Mouse (Mus musculus) cortical plate, adult 2 months (tissue): ENCODE results near the gene Il18rap. TPM values are rescaled to one million over a fixed set of nuclear protein-coding genes. Genes with fewer than 3 reads are reported as not detected.

Source experiments
- H3K27ac ChIP-seq: fragments of 200-500 bp; 2 replicates; pipeline ENCODE4 v1.5.1; 2012; ENCODE audit warnings: low read length, control low read depth, inconsistent platforms; ENCODE audit not compliant: insufficient read depth
- H3K4me1 ChIP-seq: fragments of 200-500 bp; 2 replicates; pipeline ENCODE4 v1.6.1; 2011; ENCODE audit warnings: low read length; ENCODE audit not compliant: control insufficient read depth, insufficient read depth
- H3K4me3 ChIP-seq: fragments of 200-500 bp; 2 replicates; pipeline ENCODE4 v1.5.1; 2011; ENCODE audit warnings: mild to moderate bottlenecking, low read length, control low read depth; ENCODE audit not compliant: insufficient read depth
- CTCF ChIP-seq: fragments of 200-500 bp; IDR thresholded peaks from 2 replicates; pipeline ENCODE4 v1.5.1; 2011; ENCODE audit warnings: mild to moderate bottlenecking, control low read depth, low read length; ENCODE audit not compliant: insufficient read depth; ENCODE audit errors: extremely low read depth
- POLR2A ChIP-seq: fragments of 200-500 bp; IDR thresholded peaks from 2 replicates; pipeline ENCODE4 v1.6.1; 2011; ENCODE audit warnings: mild to moderate bottlenecking, low read length, control low read depth; ENCODE audit not compliant: insufficient read depth; ENCODE audit errors: extremely low read depth
- polyA plus RNA-seq: library from polyadenylated mRNA; depleted of rRNA; stranded (reverse); fragments of >200 nt; gene quantifications from 2 replicates; pipeline ENCODE4 v1.2.3, GENCODE M21; 2012

Il18rap gene
- polyA plus RNA-seq, 1 experiment: 0.02 TPM

DNA sequence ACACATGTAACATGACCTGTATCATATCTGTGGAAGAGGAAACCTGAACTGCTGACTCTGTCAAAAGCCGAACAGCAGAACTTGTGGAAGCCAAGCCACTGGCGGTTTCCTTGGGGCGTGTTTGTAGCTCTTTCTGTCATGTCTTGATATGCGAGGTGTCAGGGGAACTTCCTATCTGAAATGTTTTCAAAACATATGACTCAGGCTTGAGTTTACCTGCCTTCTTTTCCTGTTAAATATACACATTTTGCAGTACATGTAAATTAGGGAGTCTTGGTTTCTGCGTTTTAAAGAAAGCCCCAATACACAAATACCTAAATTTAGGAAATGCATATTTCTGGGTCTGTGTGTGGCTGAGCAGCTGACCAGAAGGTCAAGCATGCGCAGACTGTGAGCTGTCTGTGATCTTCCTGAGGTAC lies 35.6 kb upstream of the Il18rap start:
- H3K27ac ChIP-seq: no peak overlapping the region
- no peaks in the 10 kb centered on the region for H3K4me1 ChIP-seq
- TF ChIP-seq CTCF: no peak
- no peak for TF ChIP-seq POLR2A
- H3K4me3 ChIP-seq: no peak overlapping the region

DNA sequence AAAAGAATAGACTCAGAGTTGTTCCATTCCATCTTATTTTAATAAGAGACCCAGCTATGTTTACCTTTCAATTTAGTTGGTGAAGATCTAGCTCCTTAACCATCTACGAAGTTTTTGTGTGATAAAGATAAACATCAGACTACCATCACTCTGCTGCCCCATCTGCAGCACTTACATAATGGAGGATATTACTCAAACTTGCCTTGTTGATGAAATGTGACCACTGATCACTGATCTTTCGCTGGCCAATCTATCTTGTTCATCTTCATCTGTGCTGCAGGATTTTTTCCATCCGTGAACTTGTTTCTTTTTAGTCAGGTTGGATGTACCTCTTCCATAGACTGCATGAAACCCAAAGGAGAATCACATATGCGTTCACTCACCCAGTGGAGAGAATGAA lies 20.6 kb upstream of the Il18rap start:
- no peak for TF ChIP-seq CTCF
- TF ChIP-seq POLR2A: no peak
- Histone ChIP-seq H3K4me3 (no peak overlapping the region), H3K4me1 (no peaks in the 10 kb centered on the region), H3K27ac (no peak overlapping the region)

DNA sequence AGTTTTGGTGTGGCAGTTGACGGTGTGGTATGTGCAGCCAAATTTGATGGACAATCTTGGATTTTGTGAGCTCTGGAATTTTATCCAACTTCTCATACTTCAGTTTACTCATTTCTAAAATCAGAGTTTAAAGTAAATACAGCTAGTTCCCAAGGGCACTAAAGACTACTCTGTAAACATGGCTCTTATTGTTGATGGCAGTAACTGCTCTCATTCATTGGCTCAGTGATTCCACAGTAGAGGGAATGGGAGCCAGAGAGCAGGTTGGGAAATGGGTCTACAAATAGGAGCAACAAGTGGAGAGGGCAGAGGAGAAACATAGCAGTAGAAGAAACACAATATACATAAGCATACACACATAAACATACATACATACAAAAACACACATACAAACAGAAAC lies 15.5 kb upstream of the Il18rap start:
- no peak for TF ChIP-seq CTCF
- TF ChIP-seq POLR2A: no peak
- H3K4me1 ChIP-seq: no peaks in the 10 kb centered on the region
- no peak overlapping the region for H3K4me3 ChIP-seq
- no peak overlapping the region for H3K27ac ChIP-seq

DNA sequence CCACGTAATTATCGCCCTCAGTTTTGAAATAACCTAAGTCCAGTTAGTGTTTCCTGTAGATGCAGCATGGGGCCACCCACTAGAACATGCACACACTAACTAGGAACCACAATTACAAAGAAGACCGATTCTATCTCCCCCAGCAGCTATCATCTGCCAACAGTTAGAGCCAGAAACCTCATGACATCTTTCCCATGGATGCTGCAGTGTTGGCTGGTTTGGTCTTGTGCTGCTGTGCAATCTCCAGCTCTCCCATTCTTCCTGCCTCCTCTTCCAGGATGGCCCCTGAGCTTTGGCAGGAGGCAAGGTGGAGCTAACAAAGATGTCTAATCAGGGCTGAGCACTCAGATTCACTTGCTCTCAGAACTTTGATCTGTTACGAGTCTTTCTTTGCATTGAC lies 14.0 kb upstream of the Il18rap start:
- Histone ChIP-seq H3K27ac (no peak overlapping the region), H3K4me1 (no peaks in the 10 kb centered on the region), H3K4me3 (no peak overlapping the region)
- no peak for TF ChIP-seq CTCF

DNA sequence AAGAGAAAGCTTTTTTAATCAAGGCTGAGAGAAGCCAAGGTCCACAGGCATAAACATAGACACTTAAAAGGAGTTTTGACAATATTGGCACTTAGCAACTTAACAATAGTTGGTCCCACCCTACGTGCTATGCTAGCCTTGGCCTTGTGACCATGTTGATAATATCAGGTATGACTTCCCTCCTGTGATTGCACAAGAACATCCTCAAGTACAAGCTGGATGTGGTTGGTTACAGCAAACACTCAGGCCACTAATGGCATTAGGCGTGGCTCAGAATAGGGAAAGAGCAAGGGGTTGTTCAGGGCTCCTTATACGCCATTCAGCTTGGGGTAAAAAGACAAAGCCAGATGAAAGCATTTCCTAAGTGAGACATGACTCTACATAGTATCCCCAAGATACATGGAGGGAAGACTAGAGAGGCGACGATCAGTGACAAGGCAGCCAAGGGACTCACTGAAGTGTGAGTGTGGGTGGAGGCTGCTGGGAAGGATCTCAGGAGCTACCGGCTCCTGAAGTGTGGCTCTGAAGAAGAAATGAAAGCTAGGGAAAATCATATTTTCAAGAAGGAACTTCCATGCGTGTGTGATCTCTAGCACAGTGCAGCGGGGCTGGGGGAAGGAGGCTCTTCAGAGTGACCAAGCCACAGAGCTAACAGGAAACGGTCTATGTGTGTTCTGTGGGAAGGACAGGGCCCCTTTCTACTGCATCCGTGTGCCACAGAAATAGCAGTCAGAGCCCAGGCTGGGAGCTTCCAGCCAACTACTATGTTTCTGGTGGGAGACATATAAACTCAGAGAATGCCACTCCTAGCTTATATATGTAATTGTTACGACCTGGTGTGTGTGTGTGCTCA lies 13.4 kb upstream of the Il18rap start:
- H3K4me3 ChIP-seq: no peak overlapping the region
- no peaks in the 10 kb centered on the region for H3K4me1 ChIP-seq
- TF ChIP-seq CTCF: no peak
- no peak for TF ChIP-seq POLR2A

DNA sequence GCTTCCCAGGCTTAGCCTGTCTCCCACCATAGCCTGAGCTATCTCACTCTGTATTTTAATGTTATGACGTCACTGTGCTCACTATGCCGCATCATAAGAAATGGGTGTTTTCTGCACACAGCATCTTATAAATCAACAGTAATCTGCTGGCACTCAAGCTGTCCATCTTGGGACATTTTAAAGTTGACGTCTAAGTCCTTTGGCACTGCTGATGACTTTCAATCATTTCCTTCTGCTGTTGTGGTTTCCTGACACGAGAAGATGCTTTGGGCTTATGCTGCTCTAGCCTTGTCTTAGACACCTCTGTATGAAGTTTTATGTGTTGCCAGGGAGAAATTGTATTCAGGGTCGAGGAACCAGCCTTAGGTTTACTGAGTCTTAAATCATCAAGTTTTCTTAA lies 10.6 kb upstream of the Il18rap start:
- no peak for TF ChIP-seq CTCF
- no peak for TF ChIP-seq POLR2A
- no peak overlapping the region for H3K4me3 ChIP-seq
- H3K4me1 ChIP-seq: no peaks in the 10 kb centered on the region
- no peak overlapping the region for H3K27ac ChIP-seq

More for the DNA sequence above, 13.4 kb upstream of the Il18rap start:
- H3K27ac ChIP-seq: no peak overlapping the region

DNA sequence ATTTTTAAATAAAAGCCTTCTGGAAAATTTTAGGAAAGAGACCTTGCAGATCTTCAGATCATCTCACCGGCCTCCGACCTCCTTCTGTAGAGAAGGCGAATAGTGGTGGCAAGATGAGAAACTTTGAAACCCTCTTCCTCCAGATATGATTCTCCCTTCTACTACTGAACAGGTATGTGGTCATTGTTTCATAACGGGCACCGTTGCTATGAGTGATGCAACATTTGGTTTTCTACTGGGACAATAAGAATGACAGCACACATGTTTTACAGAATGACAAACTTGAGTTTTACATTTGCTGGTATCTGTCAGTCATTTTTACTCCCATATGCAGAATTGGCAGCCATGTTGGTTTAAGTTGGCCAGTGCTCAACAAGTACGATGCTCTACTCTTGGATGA lies 1.2 kb downstream of the Il18rap start:
- TF ChIP-seq CTCF: no peak
- no peak overlapping the region for H3K27ac ChIP-seq
- no peak overlapping the region for H3K4me3 ChIP-seq
- no peaks in the 10 kb centered on the region for H3K4me1 ChIP-seq

DNA sequence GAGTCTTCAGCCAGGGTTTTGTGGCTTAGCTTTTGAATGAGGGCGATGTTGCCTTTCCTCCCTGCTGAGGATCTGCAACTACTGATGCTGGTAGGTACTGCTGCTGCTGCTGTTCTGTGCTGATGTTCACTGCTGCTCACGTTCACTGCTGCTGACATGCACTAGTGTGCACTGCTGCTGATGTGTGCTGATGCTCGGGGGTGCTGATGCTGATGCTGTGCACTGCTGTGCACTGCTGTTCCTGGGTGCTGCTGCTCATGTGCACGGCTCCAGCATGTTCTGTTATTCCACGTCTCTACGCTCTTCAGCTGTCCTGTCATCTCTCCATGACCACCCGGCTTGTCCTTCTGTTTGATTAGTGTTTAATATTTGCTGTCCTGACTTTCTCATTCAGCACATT lies 7.8 kb downstream of the Il18rap start:
- TF ChIP-seq POLR2A (no peak), CTCF (no peak)
- Histone ChIP-seq H3K4me3 (no peak overlapping the region), H3K4me1 (no peaks in the 10 kb centered on the region), H3K27ac (no peak overlapping the region)

DNA sequence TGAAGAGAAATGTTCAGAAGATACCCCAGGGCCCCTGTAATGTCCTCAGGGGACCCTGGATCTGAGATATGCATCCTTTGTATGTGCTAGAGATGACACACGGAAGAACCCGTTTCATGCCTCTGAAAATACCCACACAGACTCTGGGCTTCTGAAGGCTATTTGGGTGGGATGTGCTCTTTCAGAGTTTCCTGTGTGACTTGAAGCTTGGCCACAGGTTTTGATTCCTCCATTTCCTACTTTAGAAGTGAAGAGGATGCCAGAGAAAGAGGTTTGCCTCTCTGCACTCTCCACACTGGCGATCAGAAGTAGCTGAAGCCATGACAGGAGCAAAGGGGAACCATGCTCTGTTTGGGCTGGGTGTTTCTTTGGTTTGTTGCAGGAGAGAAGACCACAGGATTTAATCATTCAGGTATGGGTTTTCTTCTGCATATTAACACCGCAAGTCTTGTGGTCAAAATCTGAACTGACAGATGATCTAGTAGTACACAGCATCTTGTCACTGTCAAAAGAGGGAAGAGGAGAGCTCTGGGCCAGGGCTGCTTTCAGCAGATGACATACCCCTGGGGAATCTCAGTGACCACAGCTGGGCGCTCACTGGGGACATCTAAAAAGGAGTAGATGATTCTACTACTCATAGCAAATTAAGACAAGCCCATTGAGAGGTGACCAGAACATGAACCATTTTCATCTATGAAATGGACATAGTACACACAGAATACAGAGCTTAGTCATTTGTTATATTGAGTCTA lies 9.0 kb downstream of the Il18rap start:
- TF ChIP-seq CTCF: no peak
- no peak for TF ChIP-seq POLR2A
- Histone ChIP-seq H3K27ac (no peak overlapping the region), H3K4me3 (no peak overlapping the region)

DNA sequence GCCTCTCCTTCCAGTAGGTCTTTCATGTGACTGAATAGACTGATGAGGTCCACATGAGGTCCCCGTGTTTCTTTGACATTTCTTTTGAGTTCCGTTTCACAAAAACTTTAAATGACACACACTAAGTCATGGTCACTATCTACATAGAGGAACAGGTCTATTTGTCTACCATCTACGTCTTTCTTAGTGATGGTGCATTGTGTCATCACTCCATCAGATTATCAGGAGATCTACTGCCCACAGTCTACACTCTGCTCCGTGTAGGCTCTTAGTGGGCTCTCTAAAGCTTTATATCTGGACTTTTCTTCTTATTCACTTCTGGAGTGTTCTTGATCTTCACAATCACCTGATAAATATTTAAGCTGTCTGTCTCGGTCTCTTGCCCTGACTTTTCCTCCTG lies 14.1 kb downstream of the Il18rap start:
- Histone ChIP-seq H3K27ac (no peak overlapping the region), H3K4me3 (no peak overlapping the region), H3K4me1 (no peaks in the 10 kb centered on the region)
- TF ChIP-seq POLR2A (no peak), CTCF (no peak)

More for the DNA sequence above, 9.0 kb downstream of the Il18rap start:
- H3K4me1 ChIP-seq: no peaks in the 10 kb centered on the region
